Mouse (Mus musculus): ENCODE results near the gene Aak1. TPM values are rescaled to one million over a fixed set of nuclear protein-coding genes. Genes with fewer than 3 reads are reported as not detected.

The Aak1 gene
- polyA plus RNA-seq, 1 experiment from 2014 or later, result 5.6 TPM

DNA sequence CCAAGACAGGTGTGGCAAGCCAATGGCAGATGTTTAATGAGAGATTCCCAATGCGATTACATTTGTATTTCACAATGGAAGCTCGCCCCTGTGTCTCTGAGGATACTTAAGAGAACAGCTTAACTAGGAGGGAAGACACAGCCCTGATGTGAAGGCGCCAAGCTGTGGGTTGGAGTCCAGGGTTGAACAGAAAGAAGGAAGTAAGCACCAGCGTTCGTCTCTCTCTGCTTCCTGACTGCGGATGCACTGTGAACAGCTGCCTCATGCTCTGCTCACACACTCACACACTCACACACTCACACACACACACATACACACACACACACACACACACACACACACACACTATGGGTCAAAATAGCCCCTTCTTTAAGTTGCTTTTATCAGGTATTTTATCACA lies 19.5 kb upstream of the Aak1 start:
- Histone ChIP-seq H3K36me3 (ENCODE audit: control insufficient read depth, insufficient read depth, low read length) (no peaks in the 10 kb centered on the region), H3K27me3 (ENCODE audit: control insufficient read depth, insufficient read depth, low read length) (no peaks in the 10 kb centered on the region), H3K4me1 (replicated peaks; ENCODE audit: control insufficient read depth, insufficient read depth) (0 out of 2 replicates have a peak, but pooled peaks cover 2% of the 10 kb centered on the region), H3K4me2 (replicated peaks; ENCODE audit: low read depth) (no peak overlapping the region), H3K27ac (replicated peaks) (no peak overlapping the region), H3K4me3 (ENCODE audit: low read depth, low read length) (no peak overlapping the region), H3K9me3 (ENCODE audit: control insufficient read depth, low read length) (no peaks in the 10 kb centered on the region), H3K9ac (ENCODE audit: low read length) (no peak overlapping the region)
- 82% methylated on average over 6 of the region's 6 CpGs for WGBS
- no peak for TF ChIP-seq CTCF (IDR thresholded peaks at IDR 0.05; ENCODE audit: low read depth)
- TF ChIP-seq EP300 (optimal IDR thresholded peaks at IDR 0.05), result no peak
- no peak for DNase-seq (ENCODE audit: low spot score)
- no peak for ATAC-seq (ENCODE audit: low FRiP score, low TSS enrichment)

DNA sequence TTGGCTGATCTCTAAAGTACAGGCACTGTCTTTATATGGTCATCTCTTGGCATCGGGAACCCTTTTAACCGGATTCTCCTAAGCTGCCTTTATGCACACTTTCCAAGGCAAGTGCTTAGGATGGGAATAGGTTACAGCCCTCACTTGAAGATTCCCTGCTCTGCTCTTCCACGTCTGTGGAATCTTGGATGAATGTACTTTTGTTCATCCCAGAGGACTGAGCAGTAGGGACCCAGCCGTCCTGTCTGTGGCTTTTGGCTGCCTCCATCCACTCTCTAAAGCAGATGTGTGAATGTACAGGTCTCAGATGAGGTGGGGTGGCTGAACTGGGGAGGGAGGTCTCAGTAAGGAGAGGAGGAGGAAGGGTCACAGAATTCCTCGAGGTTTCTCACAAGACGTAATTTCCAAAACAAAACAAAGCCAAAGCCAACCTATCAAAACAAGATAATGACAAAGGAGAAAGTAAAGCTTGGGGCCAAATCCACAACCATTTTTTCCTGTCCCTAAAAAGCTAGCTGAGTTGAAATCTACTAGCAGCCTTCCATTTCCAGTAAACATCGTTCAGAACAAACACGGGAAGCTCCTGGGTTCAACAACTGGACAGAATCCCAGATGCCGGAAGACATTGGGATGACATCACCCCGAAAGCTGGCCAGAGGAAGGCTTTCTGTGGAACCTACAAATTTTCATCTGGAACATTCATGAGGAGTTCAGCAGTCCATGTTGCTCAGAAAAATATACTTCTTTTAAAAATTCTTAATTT lies 18.4 kb upstream of the Aak1 start:
- WGBS, result 29% methylated on average over 10 of the region's 10 CpGs
- H3K9me3 ChIP-seq (ENCODE audit: control insufficient read depth, low read length), result no peaks in the 10 kb centered on the region
- DNase-seq (ENCODE audit: low spot score), result no peak
- H3K4me1 ChIP-seq (replicated peaks; ENCODE audit: control insufficient read depth, insufficient read depth), result 0 out of 2 replicates have a peak, but pooled peaks cover 2% of the 10 kb centered on the region
- 0 out of 2 replicates have a peak overlapping the region, but pooled peaks have one; percentile 18 for H3K9ac ChIP-seq (ENCODE audit: low read length)
- H3K27me3 ChIP-seq (ENCODE audit: control insufficient read depth, insufficient read depth, low read length), result no peaks in the 10 kb centered on the region
- H3K36me3 ChIP-seq (ENCODE audit: control insufficient read depth, insufficient read depth, low read length), result no peaks in the 10 kb centered on the region
- H3K4me3 ChIP-seq (ENCODE audit: low read depth, low read length), result no peak overlapping the region
- H3K27ac ChIP-seq (replicated peaks), result peak overlapping the region; percentile 91
- ATAC-seq (ENCODE audit: low FRiP score, low TSS enrichment), result peak; percentile 55; the same call in 1 of the 2 replicates
- H3K4me2 ChIP-seq (replicated peaks; ENCODE audit: low read depth), result peak overlapping the region; percentile 23; the same call in 1 of the 2 replicates
- TF ChIP-seq EP300 (optimal IDR thresholded peaks at IDR 0.05) (no peak), CTCF (IDR thresholded peaks at IDR 0.05; ENCODE audit: low read depth) (no peak)

DNA sequence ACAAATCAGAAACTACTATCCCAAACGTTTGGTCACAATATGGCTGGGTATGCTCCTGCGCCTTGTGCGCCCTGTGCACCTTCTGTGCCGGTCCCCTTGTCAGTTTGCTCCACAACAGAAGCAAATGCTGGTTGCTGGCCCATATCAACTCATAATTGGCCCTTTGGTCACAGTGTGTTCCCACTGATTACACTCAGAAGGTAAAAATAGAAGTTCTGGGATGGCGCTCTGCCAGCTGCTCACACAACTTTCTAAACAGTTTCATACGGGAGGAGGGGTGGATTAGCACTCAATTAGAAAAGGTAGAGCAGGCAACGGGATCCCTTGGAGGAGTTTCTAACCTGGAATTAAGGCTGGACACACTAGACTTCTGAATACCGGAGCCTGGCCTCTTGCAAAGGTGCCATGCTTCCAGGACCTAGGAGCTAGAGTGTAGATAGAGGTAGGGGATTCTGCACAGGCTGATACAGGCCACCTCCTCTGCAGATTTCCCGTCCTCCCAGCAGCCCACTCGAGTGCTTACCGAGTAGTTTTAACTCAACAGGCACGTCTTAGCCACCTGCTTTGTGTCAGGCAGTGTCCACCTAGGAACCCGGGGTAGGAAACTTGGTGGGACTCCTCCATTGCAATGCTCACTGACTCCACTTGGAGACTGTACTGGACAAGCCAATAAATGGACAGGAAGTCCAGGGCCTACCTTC lies 16.4 kb upstream of the Aak1 start:
- 52% methylated on average over 13 of the region's 13 CpGs for WGBS
- Histone ChIP-seq H3K4me3 (ENCODE audit: low read depth, low read length) (no peak overlapping the region), H3K9ac (ENCODE audit: low read length) (no peak overlapping the region), H3K27me3 (ENCODE audit: control insufficient read depth, insufficient read depth, low read length) (no peaks in the 10 kb centered on the region), H3K4me2 (replicated peaks; ENCODE audit: low read depth) (no peak overlapping the region), H3K9me3 (ENCODE audit: control insufficient read depth, low read length) (no peaks in the 10 kb centered on the region), H3K36me3 (ENCODE audit: control insufficient read depth, insufficient read depth, low read length) (no peaks in the 10 kb centered on the region), H3K27ac (replicated peaks) (peak overlapping the region; percentile 67), H3K4me1 (replicated peaks; ENCODE audit: control insufficient read depth, insufficient read depth) (0 out of 2 replicates have a peak, but pooled peaks cover 2% of the 10 kb centered on the region)
- DNase-seq (ENCODE audit: low spot score), result peak; percentile 81
- peak; percentile 66; the same call in 1 of the 2 replicates for ATAC-seq (ENCODE audit: low FRiP score, low TSS enrichment)
- TF ChIP-seq CTCF (IDR thresholded peaks at IDR 0.05; ENCODE audit: low read depth) (peak; percentile 10; the same call in 1 of the 2 replicates), EP300 (optimal IDR thresholded peaks at IDR 0.05) (no peak)

DNA sequence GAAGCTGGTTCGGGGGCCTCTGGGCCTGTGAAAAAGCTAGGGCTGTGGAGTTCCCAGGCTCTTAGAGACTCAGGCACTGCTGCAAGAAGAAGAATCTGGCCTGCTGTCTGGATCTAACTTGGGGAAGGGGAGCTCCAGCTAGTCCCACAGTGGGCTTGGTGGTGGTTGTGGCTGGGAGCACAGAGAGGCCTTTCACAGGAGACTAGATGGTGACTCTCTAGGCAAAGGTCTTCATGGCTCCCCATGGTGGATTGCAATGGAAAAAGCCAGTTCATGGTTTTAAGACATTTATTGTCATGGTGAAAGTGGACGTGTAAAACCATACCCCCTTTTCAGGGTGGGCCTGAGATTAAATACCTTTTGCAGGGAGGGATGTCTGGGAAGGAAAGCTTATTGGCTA lies 10.2 kb upstream of the Aak1 start:
- Histone ChIP-seq H3K4me2 (replicated peaks; ENCODE audit: low read depth) (no peak overlapping the region), H3K27me3 (ENCODE audit: control insufficient read depth, insufficient read depth, low read length) (no peaks in the 10 kb centered on the region), H3K9ac (ENCODE audit: low read length) (no peak overlapping the region), H3K4me1 (replicated peaks; ENCODE audit: control insufficient read depth, insufficient read depth) (no peaks in the 10 kb centered on the region), H3K9me3 (ENCODE audit: control insufficient read depth, low read length) (no peaks in the 10 kb centered on the region), H3K36me3 (ENCODE audit: control insufficient read depth, insufficient read depth, low read length) (no peaks in the 10 kb centered on the region), H3K27ac (replicated peaks) (no peak overlapping the region), H3K4me3 (ENCODE audit: low read depth, low read length) (no peak overlapping the region)
- DNase-seq (ENCODE audit: low spot score), result no peak
- ATAC-seq (ENCODE audit: low FRiP score, low TSS enrichment), result no peak
- 62% methylated on average over 2 of the region's 2 CpGs for WGBS
- no peak for TF ChIP-seq EP300 (optimal IDR thresholded peaks at IDR 0.05)
- TF ChIP-seq CTCF (IDR thresholded peaks at IDR 0.05; ENCODE audit: low read depth), result no peak

DNA sequence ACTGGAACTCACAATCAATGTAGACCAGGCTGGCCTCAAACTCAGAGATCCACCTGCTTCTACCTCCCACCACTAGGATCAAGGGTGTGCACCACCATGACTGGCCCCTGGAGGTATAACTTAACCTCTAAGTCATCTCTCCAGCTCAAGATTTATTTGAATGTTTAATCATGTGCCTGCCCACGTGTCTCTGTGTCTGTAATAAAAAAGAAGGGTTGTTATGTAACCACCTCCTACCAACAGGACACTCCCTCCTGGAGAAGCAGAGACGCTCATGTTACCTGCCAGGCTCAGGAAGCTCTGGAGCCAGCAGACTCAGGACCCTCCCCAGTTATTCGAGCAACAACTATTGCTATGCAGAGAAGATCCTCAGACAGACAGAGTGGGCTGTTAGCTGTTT lies 7.4 kb upstream of the Aak1 start:
- no peak for DNase-seq (ENCODE audit: low spot score)
- no peak for TF ChIP-seq EP300 (optimal IDR thresholded peaks at IDR 0.05)
- WGBS, result 48% methylated on average over 3 of the region's 3 CpGs
- H3K36me3 ChIP-seq (ENCODE audit: control insufficient read depth, insufficient read depth, low read length), result no peaks in the 10 kb centered on the region
- H3K27ac ChIP-seq (replicated peaks), result no peak overlapping the region
- H3K27me3 ChIP-seq (ENCODE audit: control insufficient read depth, insufficient read depth, low read length), result no peaks in the 10 kb centered on the region
- ATAC-seq (ENCODE audit: low FRiP score, low TSS enrichment), result no peak
- H3K4me2 ChIP-seq (replicated peaks; ENCODE audit: low read depth), result no peak overlapping the region
- H3K4me3 ChIP-seq (ENCODE audit: low read depth, low read length), result no peak overlapping the region
- no peaks in the 10 kb centered on the region for H3K9me3 ChIP-seq (ENCODE audit: control insufficient read depth, low read length)
- no peaks in the 10 kb centered on the region for H3K4me1 ChIP-seq (replicated peaks; ENCODE audit: control insufficient read depth, insufficient read depth)
- H3K9ac ChIP-seq (ENCODE audit: low read length), result no peak overlapping the region

- no peak overlapping the region for H3K27ac ChIP-seq (replicated peaks)
- no peak overlapping the region for H3K4me2 ChIP-seq (replicated peaks; ENCODE audit: low read depth)
- no peak overlapping the region for H3K9ac ChIP-seq (ENCODE audit: low read length)
- H3K36me3 ChIP-seq (ENCODE audit: control insufficient read depth, insufficient read depth, low read length), result no peaks in the 10 kb centered on the region
- H3K4me3 ChIP-seq (ENCODE audit: low read depth, low read length), result no peak overlapping the region
- no peak for TF ChIP-seq EP300 (optimal IDR thresholded peaks at IDR 0.05)
- no peak for TF ChIP-seq CTCF (IDR thresholded peaks at IDR 0.05; ENCODE audit: low read depth)
- H3K4me1 ChIP-seq (replicated peaks; ENCODE audit: control insufficient read depth, insufficient read depth), result no peaks in the 10 kb centered on the region
- 59% methylated on average over 3 of the region's 3 CpGs for WGBS
- no peaks in the 10 kb centered on the region for H3K9me3 ChIP-seq (ENCODE audit: control insufficient read depth, low read length)
- ATAC-seq (ENCODE audit: low FRiP score, low TSS enrichment) (no peak), DNase-seq (ENCODE audit: low spot score) (no peak)
- H3K27me3 ChIP-seq (ENCODE audit: control insufficient read depth, insufficient read depth, low read length), result no peaks in the 10 kb centered on the region
These were observed 5.7 kb upstream of the Aak1 start for GRCm38 (mm10) chr6:86843636-86844035.

All from stomach, postnatal 0 days (tissue).